Mouse (Mus musculus) liver, embryonic 18 days (tissue): ENCODE measurements around the gene Gm3512. TPM values are rescaled to one million over a fixed set of nuclear protein-coding genes. Genes with fewer than 3 reads are reported as not detected.

Source experiments
- polyA plus RNA-seq: library from polyadenylated mRNA; depleted of rRNA; stranded (reverse); fragments of >200 nt; gene quantifications from 2 replicates; pipeline ENCODE4 v1.2.3, GENCODE M21; 2012; rRNA removed

Gm3512 gene
- polyA plus RNA-seq, result 0.16 and 0.18 TPM in 2 replicates

GRCm38 (mm10) chr14:7174483-7174971 is at the start of gene Gm3512:
TSS of gene Gm3512 (minus strand) at chr14:7174533.

GRCm38 (mm10) chr14:7194440-7194839 is 20.1 kb upstream of the Gm3512 start, which contains the start of gene Gm16434:
TSS of gene Gm16434 (minus strand) at chr14:7194540.

GRCm38 (mm10) chr14:7125312-7125711 is 49.0 kb downstream of the Gm3512 start, which contains the start of gene Gm6676:
TSS of gene Gm6676 (minus strand) at chr14:7125412.

Other genes with a start within 250 kb of the Gm3512 start
- gene Gm6356, start 200.7 kb downstream of the Gm3512 start, polyA plus RNA-seq, result not detected in 2 replicates
- gene Gm10406, start 147.1 kb downstream of the Gm3512 start, polyA plus RNA-seq, result 0.02 TPM in 2 replicates
- not detected in 2 replicates for gene Gm3685, start 129.6 kb downstream of the Gm3512 start, polyA plus RNA-seq
- 0.06 and 0.07 TPM in 2 replicates for gene Gm3696, start 73.9 kb downstream of the Gm3512 start, polyA plus RNA-seq
- gene Gm6676, start 49.1 kb downstream of the Gm3512 start, polyA plus RNA-seq, result not detected in 2 replicates
- gene Gm16434, start 20.0 kb upstream of the Gm3512 start, polyA plus RNA-seq, result not detected in 2 replicates
- not detected in 2 replicates for gene Gm3727, start 90.2 kb upstream of the Gm3512 start, polyA plus RNA-seq
- 0.03 and 0.06 TPM in 2 replicates for gene Gm3739, start 140.5 kb upstream of the Gm3512 start, polyA plus RNA-seq
- gene Gm5797, start 157.9 kb upstream of the Gm3512 start, polyA plus RNA-seq, result not detected in 2 replicates
- gene Gm8374, start 190.6 kb upstream of the Gm3512 start, polyA plus RNA-seq, result not detected in 2 replicates